Mouse (Mus musculus) liver, adult 2 months (tissue): ENCODE measurements at regions not wholly inside any gene's neighbourhood (a gene's known extent, or its start where the extent isn't known, plus 50 kb on each side); places are given as distances from the start of the nearest gene placed in this dataset.

Experiments used
- CTCF ChIP-seq: fragments of 200-500 bp; IDR thresholded peaks from 2 replicates; pipeline ENCODE4 v1.5.1; 2011; ENCODE audit warnings: low read depth, low read length, control low read depth
- POLR2A ChIP-seq: fragments of 200-500 bp; IDR thresholded peaks from 2 replicates; pipeline ENCODE4 v1.6.1; 2011; ENCODE audit warnings: low read length, control low read depth; ENCODE audit not compliant: insufficient read depth; ENCODE audit errors: extremely low read depth

DNA sequence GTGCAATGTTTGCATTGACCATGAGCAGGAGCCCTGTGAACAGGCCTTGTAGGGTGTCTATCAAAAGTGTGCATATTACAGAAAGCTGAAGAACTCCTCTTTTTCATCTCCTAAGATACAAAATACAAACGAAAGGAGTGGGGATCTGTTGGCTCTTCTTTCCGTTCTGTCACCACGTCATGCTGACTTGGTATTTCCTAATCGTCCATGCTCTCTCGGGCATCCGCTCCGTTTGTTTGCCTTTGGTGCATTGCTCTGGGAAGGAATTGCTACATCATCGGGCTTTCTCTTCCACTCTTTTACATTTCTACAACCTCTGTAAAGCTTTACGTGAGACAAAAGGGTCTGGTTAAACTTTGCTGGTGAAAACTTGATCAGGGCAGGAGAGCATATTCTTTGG is 581.2 kb upstream of the Nr5a2 start:
- TF ChIP-seq CTCF (no peak), POLR2A (no peak)
